Comparison of ENCODE assay signal across 16 mouse cellular contexts in the genomic region with DNA sequence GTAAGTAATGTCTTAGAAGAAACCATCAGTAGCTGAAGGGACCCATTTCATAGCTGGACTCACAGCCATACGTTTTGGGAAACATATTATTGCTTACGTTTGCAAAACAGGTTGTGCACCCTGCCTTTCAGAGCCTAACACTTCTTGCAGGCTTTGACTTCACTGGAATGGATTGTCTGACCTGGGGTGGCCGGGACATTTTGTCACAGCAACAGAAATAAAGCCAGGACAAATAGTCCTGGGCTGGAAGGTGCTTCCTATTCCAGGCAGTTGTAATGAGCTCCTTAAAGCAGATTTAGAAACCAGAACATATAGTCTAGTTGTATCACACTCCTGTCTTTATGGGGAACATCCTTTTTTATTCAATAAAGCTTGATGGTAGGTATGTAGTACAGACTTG.
"Had no signal": no experiment of that assay in that cellular context is flagged by ENCODE, and none has a peak within 500 bp of the region (broad histone marks: within the 10 kb centered on the region; RNA-seq: fewer than 3 reads in every experiment).

No protein-coding gene starts in this region.

- H3K27ac ChIP-seq: layer of hippocampus, adult 2 months; limb, embryonic 10.5 days; limb, embryonic 13.5 days; liver, embryonic 12.5 days; midbrain, embryonic 13.5 days; stomach, postnatal 0 days had no signal

- H3K27me3 ChIP-seq: limb, embryonic 13.5 days; midbrain, embryonic 13.5 days had no signal

- H3K9me3 ChIP-seq: limb, embryonic 10.5 days; limb, embryonic 13.5 days; liver, embryonic 12.5 days; liver, embryonic 15.5 days; midbrain, embryonic 13.5 days had no signal

- H3K36me3 ChIP-seq: limb, embryonic 10.5 days; limb, embryonic 13.5 days; midbrain, embryonic 13.5 days had no signal

- ATAC-seq: liver, embryonic 12.5 days; midbrain, embryonic 13.5 days had no signal

- DNase-seq: kidney, adult 18-20 months; kidney, postnatal 14 days; layer of hippocampus, adult 9-11 months; lung, adult 2 months; lung, postnatal 14 days; lung, postnatal 4 days; thymus, adult 2 months; thymus, postnatal 14 days; thymus, postnatal 4 days had no signal

- H3K4me2 ChIP-seq: limb, embryonic 13.5 days; liver, embryonic 12.5 days; midbrain, embryonic 13.5 days had no signal

- H3K4me3 ChIP-seq: layer of hippocampus, adult 2 months; limb, embryonic 10.5 days; limb, embryonic 13.5 days; liver, embryonic 12.5 days; liver, embryonic 15.5 days; midbrain, embryonic 13.5 days had no signal

- H3K9ac ChIP-seq: limb, embryonic 13.5 days; liver, embryonic 12.5 days; liver, embryonic 15.5 days; midbrain, embryonic 13.5 days had no signal
